8 mouse cellular contexts compared by ENCODE assay signal in the genomic region with DNA sequence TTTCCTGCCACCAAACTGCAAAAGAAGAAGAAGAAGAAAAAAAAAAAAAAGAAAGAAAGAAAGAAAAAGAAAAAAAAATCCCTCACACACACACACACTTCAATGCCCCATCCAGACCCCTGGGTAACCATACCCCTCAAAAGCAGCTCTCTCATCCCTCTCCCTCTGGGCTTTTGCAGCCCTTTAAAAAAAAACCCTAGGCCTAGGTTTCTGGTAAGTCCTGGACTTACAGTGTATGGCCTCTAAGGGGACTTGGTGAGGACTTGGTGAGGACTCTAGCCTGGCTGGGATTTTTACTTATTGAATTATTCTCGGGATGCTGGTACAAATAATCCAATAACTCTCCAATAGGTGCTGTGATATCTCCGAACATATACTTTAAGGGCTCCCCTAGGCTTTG. TPM values are rescaled to one million over a fixed set of nuclear protein-coding genes. Genes with fewer than 3 reads are reported as not detected.
DNase-seq lines count a peak whose midpoint lies in the region; ATAC-seq and TF ChIP-seq lines count a peak whose summit lies in the region.

No protein-coding gene starts in this region.

- no peaks in the 10 kb centered on the region for H3K9me3 ChIP-seq in forebrain, embryonic 12.5 days
- H3K9me3 ChIP-seq in limb, embryonic 13.5 days, result no peaks in the 10 kb centered on the region

- TF ChIP-seq POLR2A in olfactory bulb, adult 2 months (IDR thresholded peaks at IDR 0.05; ENCODE audit: insufficient read depth, low read depth, low read length), result no peak

- no peak for ATAC-seq in forebrain, embryonic 12.5 days (ENCODE audit: low FRiP score)
- no peak for ATAC-seq in limb, embryonic 13.5 days (ENCODE audit: low FRiP score, low read depth)

- peak overlapping the region; percentile 51; the same call in 1 of the 2 replicates for H3K4me3 ChIP-seq in layer of hippocampus, adult 2 months
- no peak overlapping the region; the same call in 1 of the 2 replicates for H3K4me3 ChIP-seq in forebrain, embryonic 12.5 days (replicated peaks)
- H3K4me3 ChIP-seq in limb, embryonic 13.5 days, result peak overlapping the region; percentile 37; the same call in 1 of the 2 replicates
- H3K4me3 ChIP-seq in olfactory bulb, adult 2 months (ENCODE audit: insufficient read depth, low read depth, low read length), result peak overlapping the region; percentile 41; the same call in 1 of the 2 replicates

- no peaks in the 10 kb centered on the region for H3K36me3 ChIP-seq in forebrain, embryonic 12.5 days (replicated peaks)
- H3K36me3 ChIP-seq in limb, embryonic 13.5 days, result no peaks in the 10 kb centered on the region

- H3K9ac ChIP-seq in forebrain, embryonic 12.5 days, result no peak overlapping the region
- peak overlapping the region; percentile 61 for H3K9ac ChIP-seq in limb, embryonic 13.5 days

- DNase-seq in layer of hippocampus, adult 2 months (ENCODE audit: low spot score in 2 of 2), result no peak
- DNase-seq in layer of hippocampus, postnatal 25 days (ENCODE audit: extremely low spot score in 1 of 2, low spot score in 1 of 2), result no peak
- no peak for DNase-seq in right cerebral cortex, adult 2 months (ENCODE audit: low spot score in 2 of 2)
- no peak for DNase-seq in thymus, postnatal 36 days
- no peak for DNase-seq in thymus, postnatal 0 days (ENCODE audit: low spot score)

- H3K4me1 ChIP-seq in forebrain, embryonic 12.5 days, result no peaks in the 10 kb centered on the region
- H3K4me1 ChIP-seq in limb, embryonic 13.5 days, result no peaks in the 10 kb centered on the region
- H3K4me1 ChIP-seq in olfactory bulb, adult 2 months (ENCODE audit: control insufficient read depth, insufficient read depth, low read length), result peaks cover 5% of the 10 kb centered on the region; the same call in 1 of the 2 replicates

- H3K4me2 ChIP-seq in forebrain, embryonic 12.5 days, result peak overlapping the region; percentile 53
- H3K4me2 ChIP-seq in limb, embryonic 13.5 days (replicated peaks), result peak overlapping the region; percentile 58

- H3K27me3 ChIP-seq in forebrain, embryonic 12.5 days, result peaks cover 16% of the 10 kb centered on the region; the same call in 1 of the 2 replicates
- H3K27me3 ChIP-seq in limb, embryonic 13.5 days, result peaks cover 26% of the 10 kb centered on the region; the same call in 1 of the 2 replicates

- TF ChIP-seq CTCF in layer of hippocampus, adult 2 months (conservative IDR thresholded peaks at IDR 0.05), result no peak
- no peak for TF ChIP-seq CTCF in olfactory bulb, adult 2 months (IDR thresholded peaks at IDR 0.05; ENCODE audit: insufficient read depth, low read depth, low read length)

- no peak overlapping the region for H3K27ac ChIP-seq in layer of hippocampus, adult 2 months
- H3K27ac ChIP-seq in forebrain, embryonic 12.5 days, result no peak overlapping the region
- H3K27ac ChIP-seq in limb, embryonic 13.5 days, result no peak overlapping the region
- no peak overlapping the region for H3K27ac ChIP-seq in olfactory bulb, adult 2 months (ENCODE audit: insufficient read depth, low read depth, low read length)

- WGBS in forebrain, embryonic 12.5 days, result 79% methylated on average over 2 of the region's 2 CpGs
- 80% methylated on average over 2 of the region's 2 CpGs for WGBS in limb, embryonic 13.5 days
- 87% methylated on average over 2 of the region's 2 CpGs for WGBS in olfactory bulb, adult 2 months

RNA-seq across cellular contexts. Expression of a gene that starts 35.6 kb away (rescaled TPM):
- under 1 TPM; 0.64 to 0.69 TPM for total RNA-seq in layer of hippocampus, adult 2 months (2021)
- total RNA-seq in layer of hippocampus, postnatal 25 days (2021), result under 1 TPM; 0.79 to 0.82 TPM
- 9.5 and 10.0 TPM in 2 replicates for polyA plus RNA-seq in forebrain, embryonic 12.5 days (2016; fragmentation: Nextera tagmentation; extraction: Ambion mirVana)
- polyA plus RNA-seq in limb, embryonic 13.5 days (2015; fragmentation: Nextera tagmentation; extraction: Ambion mirVana), result 12.7 and 13.1 TPM in 2 replicates
- not detected in 2 replicates for polyA plus RNA-seq in olfactory bulb, adult 2 months (2012; ENCODE audit: insufficient read depth, insufficient read length, low replicate concordance, missing spikeins)
- polyA plus RNA-seq in thymus, postnatal 0 days (2015; fragmentation: Nextera tagmentation; extraction: Ambion mirVana), result 1.1 TPM in 2 replicates
